Mouse (Mus musculus) left cerebral cortex, postnatal 10 days (tissue): ENCODE data around the gene Cenpc1. TPM values are rescaled to one million over a fixed set of nuclear protein-coding genes. Genes with fewer than 3 reads are reported as not detected.

ENCODE experiments used
- DNase-seq, 2 experiments: peaks; one replicate each; pipeline ENCODE4 v3.0.0; 2021 to 2022; ENCODE audit warnings: low spot score in 2 of 2, mixed read lengths in 1 of 2; ENCODE audit errors: extremely low spot score in 1 of 2
- intact Hi-C: fragments of 180-260 bp; cut with DNase I; formaldehyde crosslinking; loops from one replicate; pipeline ENCODE4 v1.15.1; 2025
- total RNA-seq, 2 experiments: library from RNA; stranded (reverse); gene quantifications; 2 replicates each; pipeline ENCODE4 v1.2.3; 2021

Cenpc1 gene
- total RNA-seq, 2 experiments from 2014 or later, result 25.4 to 27.6 TPM

DNA sequence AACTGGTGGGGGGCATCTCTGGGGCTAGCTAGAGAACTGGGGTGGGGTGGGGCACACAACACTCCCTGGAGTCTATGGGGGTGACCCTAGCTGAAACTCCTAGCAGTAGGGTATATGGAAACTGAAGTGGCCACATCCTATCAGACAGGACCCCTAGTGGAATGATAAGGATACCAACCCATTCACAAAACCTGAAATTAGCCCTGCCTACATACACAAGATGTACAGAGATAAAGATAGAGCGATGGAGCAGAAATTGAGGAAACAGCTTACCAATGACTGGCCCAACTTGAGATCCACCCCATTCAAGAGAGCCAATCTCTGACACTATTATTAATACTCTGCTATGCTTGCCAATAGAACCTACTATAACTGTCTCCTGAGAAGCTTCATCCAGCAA, 1.9 kb downstream of the Cenpc1 start:
- intact Hi-C loops, result no loop called here

GRCm38 (mm10) chr5:86029820-86030219, 35.6 kb downstream of the Cenpc1 start:
- intact Hi-C loops, result no loop called here
- DNase-seq, result no peak

More for the DNA sequence above, 1.9 kb downstream of the Cenpc1 start:
- no peak for DNase-seq

- intact Hi-C loops, result no loop called here
- peak in 1 of 2 experiments; percentile 34 for DNase-seq
Observed at GRCm38 (mm10) chr5:85996545-85997510, 68.6 kb downstream of the Cenpc1 start.

GRCm38 (mm10) chr5:85994551-85994950, 70.8 kb downstream of the Cenpc1 start:
- peak in 1 of 2 experiments; percentile 35 for DNase-seq

DNA sequence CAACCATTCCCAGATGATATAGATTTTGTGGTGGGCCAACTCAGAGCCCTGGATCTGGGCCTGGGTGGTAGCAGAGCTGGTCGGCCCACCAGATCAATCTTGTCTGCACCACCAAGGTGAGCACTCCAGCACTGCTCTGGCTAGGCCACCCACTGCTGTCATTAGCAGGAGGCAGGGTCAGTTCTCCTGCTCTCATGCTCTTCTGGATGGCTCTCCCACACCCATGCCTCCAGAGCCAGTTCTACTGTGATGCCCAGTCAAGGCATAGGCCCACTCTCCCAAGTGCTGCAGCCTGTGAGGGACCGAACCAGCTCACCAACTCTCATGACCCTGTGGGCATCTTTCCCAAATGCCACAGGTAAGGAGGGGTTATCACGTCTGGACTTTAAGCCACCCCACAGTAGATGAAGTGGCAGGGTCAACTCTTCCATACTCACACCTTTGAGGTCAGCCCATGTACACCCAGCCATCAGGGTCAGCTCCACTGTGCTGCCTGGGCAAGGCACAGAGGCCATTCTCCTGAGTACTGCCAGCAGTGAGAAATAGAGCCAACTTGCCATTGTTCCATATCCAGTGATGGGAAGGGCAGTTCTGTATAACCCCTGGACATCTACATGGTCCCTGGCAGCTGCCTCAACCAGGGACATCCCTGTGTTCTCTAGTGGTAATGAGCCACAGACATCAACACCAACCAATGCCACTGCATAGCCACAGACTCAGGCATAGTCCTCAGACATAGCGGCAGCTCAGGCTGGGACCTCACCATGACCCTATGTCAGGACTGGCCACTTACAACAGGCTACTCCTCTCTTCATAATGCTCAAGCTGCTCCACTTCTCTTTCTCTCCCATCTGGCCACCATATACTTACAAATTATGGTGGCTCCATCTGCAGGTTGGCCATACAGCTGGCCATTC, 72.3 kb downstream of the Cenpc1 start:
- intact Hi-C loops, result no loop called here
- no peak for DNase-seq

More at GRCm38 (mm10) chr5:85994551-85994950, 70.8 kb downstream of the Cenpc1 start:
- intact Hi-C loops, result no loop called here

DNA sequence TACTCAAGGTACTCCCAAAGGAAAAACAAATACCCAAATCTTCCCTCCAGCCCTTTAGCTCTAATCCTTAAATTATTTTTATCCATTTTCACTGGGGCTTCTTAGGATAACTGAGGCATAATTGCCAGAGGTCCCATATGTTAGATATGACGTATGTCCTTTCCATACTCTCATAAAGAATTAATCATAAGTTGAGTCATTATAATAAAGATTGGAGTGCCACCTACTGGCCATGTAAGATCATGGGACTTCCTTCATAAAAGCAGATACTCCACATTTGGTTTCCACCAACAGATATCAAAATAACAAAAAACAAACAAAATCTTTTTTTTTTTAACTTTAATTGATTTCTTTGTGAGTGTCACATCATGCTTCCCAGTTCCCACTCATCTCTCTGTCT, 73.3 kb downstream of the Cenpc1 start:
- intact Hi-C loops, result no loop called here
- peak in 1 of 2 experiments; percentile 49 for DNase-seq

DNA sequence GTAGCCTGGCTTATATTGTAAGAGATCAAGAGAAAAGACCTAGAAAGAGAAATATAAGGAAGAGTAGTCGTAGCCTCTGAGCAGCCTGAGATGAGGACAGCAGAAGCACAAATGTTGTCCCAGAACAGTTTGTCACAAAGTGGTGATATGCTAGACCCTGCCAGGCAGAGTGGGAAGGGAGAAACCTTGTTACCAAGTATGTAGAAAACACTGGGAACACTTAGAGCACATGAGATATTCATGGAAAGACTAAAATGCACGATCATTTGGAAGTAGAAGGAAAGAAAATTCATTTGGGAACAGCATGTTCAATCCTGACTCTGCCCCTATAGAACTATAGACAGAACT, 77.9 kb downstream of the Cenpc1 start:
- intact Hi-C loops, result no loop called here
- DNase-seq, result no peak

GRCm38 (mm10) chr5:85986734-85987515, 78.5 kb downstream of the Cenpc1 start:
- intact Hi-C loops, result no loop called here
- no peak for DNase-seq

- no peak for DNase-seq
- intact Hi-C loops, result no loop called here
Observed at GRCm38 (mm10) chr5:85977646-85978426, 87.5 kb downstream of the Cenpc1 start.

GRCm38 (mm10) chr5:85962791-85963190, 102.6 kb downstream of the Cenpc1 start:
- no peak for DNase-seq
- intact Hi-C loops, result no loop called here

Other genes starting within 250 kb of the Cenpc1 start
- not detected for gene Stap1, start 6.2 kb upstream of the Cenpc1 start, total RNA-seq
- gene Uba6, start 107.2 kb upstream of the Cenpc1 start, total RNA-seq, result 10 to 100 TPM; 16.4 to 16.7 TPM
- under 1 TPM in 1 of 2 experiments, not detected in 1; 0.24 TPM for gene Gnrhr, start 132.3 kb upstream of the Cenpc1 start, total RNA-seq
- gene Tmprss11c, start 223.7 kb upstream of the Cenpc1 start, total RNA-seq, result not detected